Mouse (Mus musculus) kidney, adult 2 months (tissue): ENCODE results near the gene Scgb2b12. TPM values are rescaled to one million over a fixed set of nuclear protein-coding genes. Genes with fewer than 3 reads are reported as not detected.
"Not testable (repeated sequence)": the region's sequence is repeated elsewhere in the genome, so short reads cannot be mapped to it uniquely, and the experiment has no call there.

Experiments used
- DNase-seq: peaks from one replicate; pipeline ENCODE4 v3.0.0; 2021
- H3K27ac ChIP-seq: fragments of 200-500 bp; 2 replicates; pipeline ENCODE4 v1.5.1; 2012; ENCODE audit warnings: low read depth, low read length, control low read depth, inconsistent platforms; ENCODE audit not compliant: insufficient read depth
- H3K27me3 ChIP-seq: fragments of 200-500 bp; replicated peaks from 2 replicates; pipeline ENCODE4 v1.6.1; 2012; ENCODE audit warnings: mild to moderate bottlenecking, moderate library complexity, low read length, inconsistent platforms; ENCODE audit not compliant: control insufficient read depth, insufficient read depth
- H3K36me3 ChIP-seq: fragments of 200-500 bp; 2 replicates; pipeline ENCODE4 v1.6.1; 2012; ENCODE audit warnings: mild to moderate bottlenecking, moderate library complexity, low read length, inconsistent platforms; ENCODE audit not compliant: control insufficient read depth, insufficient read depth
- H3K4me1 ChIP-seq: fragments of 200-500 bp; 2 replicates; pipeline ENCODE4 v1.6.1; 2011; ENCODE audit warnings: low read length; ENCODE audit not compliant: control insufficient read depth, insufficient read depth
- H3K4me3 ChIP-seq: fragments of 200-500 bp; 2 replicates; pipeline ENCODE4 v1.5.1; 2011; ENCODE audit warnings: mild to moderate bottlenecking, low read depth, low read length, control low read depth; ENCODE audit not compliant: insufficient read depth
- WGBS: fragments of 180-500 bp; shearing (Covaris S2); methylation state at CpG from one replicate; pipeline ENCODE4 v1.1.7; 2018; 5-methylcytosine and 5-hydroxymethylcytosine counted together
- polyA plus RNA-seq: library from polyadenylated mRNA; depleted of rRNA; stranded (reverse); fragments of >200 nt; gene quantifications from 2 replicates; pipeline ENCODE4 v1.2.3, GENCODE M21; 2012; rRNA removed

The Scgb2b12 gene
- polyA plus RNA-seq, result not detected in 2 replicates

GRCm38 (mm10) chr7:32327145-32327544, at the start of gene Scgb2b12:
Gene Scgb2b12, minus strand, starts transcription at chr7:32327245.
- WGBS, result 63% methylated on average over 1 of the region's 1 CpGs
- not testable (repeated sequence) for H3K4me1 ChIP-seq, H3K4me3 ChIP-seq, H3K27me3 ChIP-seq, H3K36me3 ChIP-seq, DNase-seq, H3K27ac ChIP-seq

- not testable (repeated sequence) for H3K4me3 ChIP-seq, H3K4me1 ChIP-seq, H3K36me3 ChIP-seq, H3K27me3 ChIP-seq, DNase-seq, H3K27ac ChIP-seq
- WGBS, result 61% methylated on average over 3 of the region's 3 CpGs
Observed at GRCm38 (mm10) chr7:32333882-32334281, 6.8 kb upstream of the Scgb2b12 start, which contains the start of gene Scgb1b12. Gene Scgb1b12, plus strand, starts transcription at chr7:32334182.

Other genes with a start within 250 kb of the Scgb2b12 start
- not detected in 2 replicates for gene Scgb1b10, start 226.4 kb downstream of the Scgb2b12 start, polyA plus RNA-seq
- not detected in 2 replicates for gene Scgb2b11, start 116.1 kb downstream of the Scgb2b12 start, polyA plus RNA-seq
- gene Scgb1b11, start 104.4 kb downstream of the Scgb2b12 start, polyA plus RNA-seq, result not detected in 2 replicates
- not detected in 2 replicates for gene Scgb1b12, start 6.9 kb upstream of the Scgb2b12 start, polyA plus RNA-seq
- gene Scgb1b29, start 114.3 kb upstream of the Scgb2b12 start, polyA plus RNA-seq, result not detected in 2 replicates